In genomic region chr3:138752769-138753168, GRCm38 (mm10) we compare ENCODE assay signal across 9 mouse cellular contexts. TPM values are rescaled to one million over a fixed set of nuclear protein-coding genes. Genes with fewer than 3 reads are reported as not detected.
DNase-seq lines count a peak whose midpoint lies in the region; ATAC-seq and TF ChIP-seq lines count a peak whose summit lies in the region.
"Had no signal": no experiment of that assay in that cellular context is flagged by ENCODE, and none has a peak within 500 bp of the region (broad histone marks: within the 10 kb centered on the region; RNA-seq: fewer than 3 reads in every experiment).

No protein-coding gene starts in this region.

- no peak overlapping the region for H3K9ac ChIP-seq in intestine, embryonic 15.5 days
- H3K9ac ChIP-seq in intestine, embryonic 16.5 days (ENCODE audit: low read depth, low read length) = no peak overlapping the region
- no peak overlapping the region for H3K9ac ChIP-seq in stomach, embryonic 14.5 days (replicated peaks; ENCODE audit: low read depth, low read length)
- no peak overlapping the region for H3K9ac ChIP-seq in stomach, postnatal 0 days (ENCODE audit: low read length)
- H3K9ac ChIP-seq: heart, embryonic 15.5 days; limb, embryonic 13.5 days had no signal

- no peaks in the 10 kb centered on the region for H3K9me3 ChIP-seq in intestine, embryonic 15.5 days
- no peaks in the 10 kb centered on the region for H3K9me3 ChIP-seq in intestine, embryonic 16.5 days (ENCODE audit: control insufficient read depth, low read length)
- H3K9me3 ChIP-seq in stomach, embryonic 14.5 days (ENCODE audit: control insufficient read depth, low read depth, low read length) = no peaks in the 10 kb centered on the region
- H3K9me3 ChIP-seq in stomach, postnatal 0 days (ENCODE audit: control insufficient read depth, low read length) = no peaks in the 10 kb centered on the region
- H3K9me3 ChIP-seq: heart, embryonic 15.5 days; limb, embryonic 13.5 days had no signal

- DNase-seq in stomach, postnatal 0 days (ENCODE audit: low spot score) = no peak
- DNase-seq in lung, adult 18-20 months = no peak
- DNase-seq in c-Kit-positive CD71-positive TER-119-positive erythroid progenitor cells, embryonic 14.5 days (ENCODE audit: low spot score) = no peak

- no peak overlapping the region for H3K27ac ChIP-seq in intestine, embryonic 15.5 days
- no peak overlapping the region for H3K27ac ChIP-seq in intestine, embryonic 16.5 days (ENCODE audit: low read length)
- H3K27ac ChIP-seq in stomach, embryonic 14.5 days (ENCODE audit: low read length) = no peak overlapping the region
- H3K27ac ChIP-seq in stomach, postnatal 0 days (replicated peaks) = no peak overlapping the region
- H3K27ac ChIP-seq: heart, embryonic 15.5 days; limb, embryonic 13.5 days had no signal

- H3K36me3 ChIP-seq in intestine, embryonic 15.5 days = no peaks in the 10 kb centered on the region
- no peaks in the 10 kb centered on the region for H3K36me3 ChIP-seq in intestine, embryonic 16.5 days (ENCODE audit: control insufficient read depth, insufficient read depth, low read length)
- no peaks in the 10 kb centered on the region for H3K36me3 ChIP-seq in stomach, embryonic 14.5 days (ENCODE audit: control insufficient read depth, insufficient read depth, low read length)
- no peaks in the 10 kb centered on the region for H3K36me3 ChIP-seq in stomach, postnatal 0 days (ENCODE audit: control insufficient read depth, insufficient read depth, low read length)
- H3K36me3 ChIP-seq: heart, embryonic 15.5 days; limb, embryonic 13.5 days had no signal

- 36% methylated on average over 3 of the region's 3 CpGs for WGBS in intestine, embryonic 15.5 days
- WGBS in intestine, embryonic 16.5 days = 42% methylated on average over 3 of the region's 3 CpGs
- 26% methylated on average over 3 of the region's 3 CpGs for WGBS in stomach, embryonic 14.5 days
- 42% methylated on average over 3 of the region's 3 CpGs for WGBS in stomach, postnatal 0 days

- no peaks in the 10 kb centered on the region for H3K27me3 ChIP-seq in intestine, embryonic 15.5 days (replicated peaks)
- no peaks in the 10 kb centered on the region for H3K27me3 ChIP-seq in intestine, embryonic 16.5 days (replicated peaks; ENCODE audit: control insufficient read depth, insufficient read depth, low read length)
- no peaks in the 10 kb centered on the region for H3K27me3 ChIP-seq in stomach, embryonic 14.5 days (ENCODE audit: control insufficient read depth, insufficient read depth, low read length)
- H3K27me3 ChIP-seq in stomach, postnatal 0 days (ENCODE audit: control insufficient read depth, insufficient read depth, low read length) = no peaks in the 10 kb centered on the region
- H3K27me3 ChIP-seq: heart, embryonic 15.5 days; limb, embryonic 13.5 days had no signal

- no peak overlapping the region for H3K4me3 ChIP-seq in intestine, embryonic 15.5 days (replicated peaks)
- no peak overlapping the region for H3K4me3 ChIP-seq in intestine, embryonic 16.5 days (ENCODE audit: low read length)
- no peak overlapping the region for H3K4me3 ChIP-seq in stomach, embryonic 14.5 days (ENCODE audit: low read depth, low read length)
- no peak overlapping the region for H3K4me3 ChIP-seq in stomach, postnatal 0 days (ENCODE audit: low read depth, low read length)
- H3K4me3 ChIP-seq: heart, embryonic 15.5 days; limb, embryonic 13.5 days had no signal

- ATAC-seq in intestine, embryonic 15.5 days = no peak
- no peak for ATAC-seq in intestine, embryonic 16.5 days
- ATAC-seq in stomach, embryonic 14.5 days (ENCODE audit: insufficient number of reproducible peaks, insufficient read depth, low FRiP score, low read depth) = peak; percentile 23; the same call in 1 of the 2 replicates
- no peak for ATAC-seq in stomach, postnatal 0 days (ENCODE audit: low FRiP score, low TSS enrichment)
- ATAC-seq in megakaryocyte, adult 5-6 weeks (ENCODE audit: poor library complexity, severe bottlenecking) = peak; percentile 14

- H3K4me1 ChIP-seq in intestine, embryonic 15.5 days (replicated peaks) = peaks cover 5% of the 10 kb centered on the region
- peaks cover 13% of the 10 kb centered on the region for H3K4me1 ChIP-seq in intestine, embryonic 16.5 days (ENCODE audit: control insufficient read depth, insufficient read depth, low read length)
- H3K4me1 ChIP-seq in stomach, embryonic 14.5 days (ENCODE audit: control insufficient read depth, insufficient read depth, low read length) = peaks cover 10% of the 10 kb centered on the region
- no peaks in the 10 kb centered on the region; the same call in 1 of the 2 replicates for H3K4me1 ChIP-seq in stomach, postnatal 0 days (replicated peaks; ENCODE audit: control insufficient read depth, insufficient read depth)

- peak overlapping the region; percentile 10; the same call in 1 of the 2 replicates for H3K4me2 ChIP-seq in intestine, embryonic 15.5 days (replicated peaks)
- H3K4me2 ChIP-seq in intestine, embryonic 16.5 days (ENCODE audit: low read depth, low read length) = no peak overlapping the region
- H3K4me2 ChIP-seq in stomach, embryonic 14.5 days (replicated peaks; ENCODE audit: low read depth, low read length) = 0 out of 2 replicates have a peak overlapping the region, but pooled peaks have one; percentile 3
- no peak overlapping the region for H3K4me2 ChIP-seq in stomach, postnatal 0 days (replicated peaks; ENCODE audit: low read depth)

- no peak for TF ChIP-seq EP300 in stomach, postnatal 0 days (optimal IDR thresholded peaks at IDR 0.05)

- TF ChIP-seq CTCF in stomach, postnatal 0 days (IDR thresholded peaks at IDR 0.05; ENCODE audit: low read depth) = no peak

RNA-seq across cellular contexts. Expression of gene Tspan5, which starts 10.8 kb away (rescaled TPM):
- polyA plus RNA-seq in intestine, embryonic 15.5 days (2015; fragmentation: Nextera tagmentation; extraction: Ambion mirVana) = 17.8 and 18.4 TPM in 2 replicates
- polyA plus RNA-seq in intestine, embryonic 16.5 days (2015; fragmentation: Nextera tagmentation; extraction: Ambion mirVana) = 11.5 and 12.4 TPM in 2 replicates
- polyA plus RNA-seq in stomach, embryonic 14.5 days (2014; fragmentation: Nextera tagmentation; extraction: Ambion mirVana) = 34.3 and 44.7 TPM in 2 replicates
- polyA plus RNA-seq in stomach, postnatal 0 days (2015; fragmentation: Nextera tagmentation; extraction: Ambion mirVana) = 21.9 and 22.3 TPM in 2 replicates
- total RNA-seq in megakaryocyte, adult 5-6 weeks (2015) = 24.4 TPM in 2 replicates
- total RNA-seq in megakaryocyte, adult 5-6 weeks (2017) = 30.8 and 39.0 TPM in 2 replicates

Comparison
In these comparisons a context has a peak if more than half of its experiments do, and no peak if none do; other contexts are left out.
1. ATAC-seq: peak in stomach, embryonic 14.5 days (single experiment) and megakaryocyte, adult 5-6 weeks (single experiment); none in intestine, embryonic 15.5 days (single experiment), intestine, embryonic 16.5 days (single experiment) and stomach, postnatal 0 days (single experiment).
2. H3K4me2 ChIP-seq: peak in intestine, embryonic 15.5 days (single experiment) and stomach, embryonic 14.5 days (single experiment); none in intestine, embryonic 16.5 days (single experiment) and stomach, postnatal 0 days (single experiment).